Mouse (Mus musculus): ENCODE results near the gene Lrrc40.

Gene Lrrc40

GRCm38 (mm10) chr3:158036329-158036988 lies at the start of gene Lrrc40, which contains the start of gene Srsf11:
Gene Lrrc40 (plus strand): TSS chr3:158036662.
Gene Srsf11 (minus strand): TSS chr3:158036639.
- in situ Hi-C loops (cut with MboI; ENCODE audit: unreplicated experiment in 2 of 2): loop anchor here in 1 of 2 experiments (5.0 kb wide), 1 partner anchor 89 kb away; the partner anchor contains the start of gene Ankrd13c

- in situ Hi-C loops (cut with MboI; ENCODE audit: unreplicated experiment in 2 of 2): no loop called here
These were observed 43.1 kb upstream of the Lrrc40 start for GRCm38 (mm10) chr3:157993322-157993721.

- in situ Hi-C loops (cut with MboI; ENCODE audit: unreplicated experiment in 2 of 2): no loop called here
These were observed 40.7 kb upstream of the Lrrc40 start for GRCm38 (mm10) chr3:157995726-157996125.

GRCm38 (mm10) chr3:157998742-157999369 lies 37.6 kb upstream of the Lrrc40 start:
- in situ Hi-C loops (cut with MboI; ENCODE audit: unreplicated experiment in 2 of 2): no loop called here

GRCm38 (mm10) chr3:158008647-158009046 lies 27.8 kb upstream of the Lrrc40 start:
- in situ Hi-C loops (cut with MboI; ENCODE audit: unreplicated experiment in 2 of 2): no loop called here

GRCm38 (mm10) chr3:158009762-158010320 lies 26.6 kb upstream of the Lrrc40 start:
- in situ Hi-C loops (cut with MboI; ENCODE audit: unreplicated experiment in 2 of 2): no loop called here

- in situ Hi-C loops (cut with MboI; ENCODE audit: unreplicated experiment in 2 of 2): no loop called here
These were observed 5.0 kb upstream of the Lrrc40 start for GRCm38 (mm10) chr3:158031371-158031925.

- in situ Hi-C loops (cut with MboI; ENCODE audit: unreplicated experiment in 2 of 2): no loop called here
These were observed 4.4 kb upstream of the Lrrc40 start for GRCm38 (mm10) chr3:158032106-158032505.

- in situ Hi-C loops (cut with MboI; ENCODE audit: unreplicated experiment in 2 of 2): loop anchor here in 1 of 2 experiments (5.0 kb wide), 1 partner anchor 89 kb away; the partner anchor contains the start of gene Ankrd13c
These were observed 596 bp upstream of the Lrrc40 start for GRCm38 (mm10) chr3:158035866-158036265.

- in situ Hi-C loops (cut with MboI; ENCODE audit: unreplicated experiment in 2 of 2): loop anchor here in 1 of 2 experiments (5.0 kb wide), 1 partner anchor 91 kb away; the partner anchor contains the start of gene Ankrd13c
These were observed 1.6 kb downstream of the Lrrc40 start for GRCm38 (mm10) chr3:158038106-158038505.

GRCm38 (mm10) chr3:158040755-158041154 lies 4.3 kb downstream of the Lrrc40 start:
- in situ Hi-C loops (cut with MboI; ENCODE audit: unreplicated experiment in 2 of 2): loop anchor here in 1 of 2 experiments (10.0 kb wide), 1 partner anchor 1464 kb away; no protein-coding TSS in a partner anchor

GRCm38 (mm10) chr3:158049508-158049907 lies 13.0 kb downstream of the Lrrc40 start:
- in situ Hi-C loops (cut with MboI; ENCODE audit: unreplicated experiment in 2 of 2): loop anchor here in 1 of 2 experiments (10.0 kb wide), 1 partner anchor 1455 kb away; no protein-coding TSS in a partner anchor

- in situ Hi-C loops (cut with MboI; ENCODE audit: unreplicated experiment in 2 of 2): loop anchor here in 1 of 2 experiments (25.0 kb wide), 1 partner anchor 1452 kb away; no protein-coding TSS in a partner anchor
These were observed 24.3 kb downstream of the Lrrc40 start for GRCm38 (mm10) chr3:158060621-158061291.

GRCm38 (mm10) chr3:158061811-158062523 lies 25.5 kb downstream of the Lrrc40 start:
- in situ Hi-C loops (cut with MboI; ENCODE audit: unreplicated experiment in 2 of 2): loop anchor here in 1 of 2 experiments (25.0 kb wide), 1 partner anchor 1450 kb away; no protein-coding TSS in a partner anchor

GRCm38 (mm10) chr3:158065256-158065655 lies 28.8 kb downstream of the Lrrc40 start:
- in situ Hi-C loops (cut with MboI; ENCODE audit: unreplicated experiment in 2 of 2): loop anchor here in 1 of 2 experiments (25.0 kb wide), 1 partner anchor 1447 kb away; no protein-coding TSS in a partner anchor

GRCm38 (mm10) chr3:158067916-158068315 lies 31.5 kb downstream of the Lrrc40 start:
- in situ Hi-C loops (cut with MboI; ENCODE audit: unreplicated experiment in 2 of 2): loop anchor here in 1 of 2 experiments (25.0 kb wide), 1 partner anchor 1444 kb away; no protein-coding TSS in a partner anchor

- in situ Hi-C loops (cut with MboI; ENCODE audit: unreplicated experiment in 2 of 2): loop anchor here in 1 of 2 experiments (25.0 kb wide), 1 partner anchor 1444 kb away; no protein-coding TSS in a partner anchor
These were observed 32.3 kb downstream of the Lrrc40 start for GRCm38 (mm10) chr3:158068613-158069263.

GRCm38 (mm10) chr3:158075004-158075403 lies 38.5 kb downstream of the Lrrc40 start:
- in situ Hi-C loops (cut with MboI; ENCODE audit: unreplicated experiment in 2 of 2): loop anchor here (5.0 to 10.0 kb wide), 4 partner anchors 50 to 200 kb away; no protein-coding TSS in a partner anchor

All from v-Abl transformed pro-B cells (cell line).